In the genomic region with DNA sequence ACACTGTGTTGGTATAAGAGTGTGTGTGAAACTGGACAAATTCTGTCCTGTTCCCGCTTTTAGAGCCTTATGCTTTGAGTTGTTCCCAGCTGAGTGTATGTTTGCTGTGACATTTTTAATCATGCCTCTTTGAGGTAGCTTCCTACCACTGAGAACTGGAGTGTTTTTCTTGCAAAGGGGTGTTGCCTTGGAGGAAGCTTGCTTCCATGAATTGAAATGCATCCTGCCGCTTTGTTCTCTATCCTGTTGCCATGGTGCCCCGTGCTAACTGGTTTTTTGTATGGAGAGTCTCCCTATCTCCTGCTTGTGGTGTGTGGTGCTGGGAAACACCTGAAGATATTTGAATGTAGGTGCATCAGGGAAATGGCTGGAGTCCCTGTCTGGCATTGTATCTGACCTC, we compare ENCODE assay signal across 8 mouse cellular contexts. TPM values are rescaled to one million over a fixed set of nuclear protein-coding genes. Genes with fewer than 3 reads are reported as not detected.
DNase-seq lines count a peak whose midpoint lies in the region; ATAC-seq and TF ChIP-seq lines count a peak whose summit lies in the region.

No protein-coding gene starts in this region.

- H3K4me1 ChIP-seq in kidney, embryonic 16.5 days (ENCODE audit: insufficient read depth, low read length) = no peaks in the 10 kb centered on the region
- H3K4me1 ChIP-seq in thymus, adult 2 months (replicated peaks; ENCODE audit: control insufficient read depth, insufficient read depth, low read length) = no peaks in the 10 kb centered on the region

- no peaks in the 10 kb centered on the region for H3K9me3 ChIP-seq in kidney, embryonic 16.5 days (ENCODE audit: low read length)

- intact Hi-C loops in left cerebral cortex, adult 2 months (cut with DNase I) = loop anchor here (5.0 kb wide), 1 partner anchor 1917 kb away; no protein-coding TSS in a partner anchor

- peak overlapping the region; percentile 19; the same call in 1 of the 2 replicates for H3K4me3 ChIP-seq in left cerebral cortex, adult 2 months
- peak overlapping the region; percentile 10; the same call in 1 of the 2 replicates for H3K4me3 ChIP-seq in kidney, embryonic 16.5 days (ENCODE audit: low read length)
- no peak overlapping the region for H3K4me3 ChIP-seq in thymus, adult 2 months (ENCODE audit: control insufficient read depth, insufficient read depth, low read length)

- ATAC-seq in kidney, embryonic 16.5 days (ENCODE audit: low FRiP score, low TSS enrichment) = no peak

- no peaks in the 10 kb centered on the region for H3K27me3 ChIP-seq in kidney, embryonic 16.5 days (ENCODE audit: insufficient read depth, low read length)
- no peaks in the 10 kb centered on the region for H3K27me3 ChIP-seq in thymus, adult 2 months (ENCODE audit: control insufficient read depth, insufficient read depth, low read length)

- peak in 1 of 2 experiments; percentile 8 for DNase-seq in left cerebral cortex, adult 2 months (ENCODE audit: extremely low spot score in 1 of 2, low spot score in 2 of 2)
- no peak for DNase-seq in left cerebral cortex, adult 11 months (ENCODE audit: low spot score)
- DNase-seq in heart, adult 9 months (ENCODE audit: low spot score in 2 of 2) = peak; percentile 64 to 79
- DNase-seq in lung, postnatal 4 days = peak; percentile 23 to 35
- DNase-seq in thymus, adult 2 months = no peak
- DNase-seq in spleen, postnatal 14 days (ENCODE audit: low spot score in 2 of 2) = no peak
- DNase-seq in urinary bladder, adult 18-20 months (ENCODE audit: low spot score in 2 of 2) = no peak

- H3K27ac ChIP-seq in left cerebral cortex, adult 2 months = peak overlapping the region; percentile 64
- peak overlapping the region; percentile 71 for H3K27ac ChIP-seq in kidney, embryonic 16.5 days (ENCODE audit: low read length)
- no peak overlapping the region for H3K27ac ChIP-seq in thymus, adult 2 months (ENCODE audit: control insufficient read depth, insufficient read depth, low read length)

- WGBS in kidney, embryonic 16.5 days = 51% methylated on average over 3 of the region's 3 CpGs
- WGBS in thymus, adult 2 months = 78% methylated on average over 3 of the region's 3 CpGs

- no peak for TF ChIP-seq POLR2A in thymus, adult 2 months (IDR thresholded peaks at IDR 0.05; ENCODE audit: control insufficient read depth, extremely low read depth, insufficient read depth, low read length, poor library complexity)

- H3K4me2 ChIP-seq in kidney, embryonic 16.5 days (replicated peaks; ENCODE audit: low read depth, low read length) = no peak overlapping the region

- TF ChIP-seq CTCF in left cerebral cortex, adult 2 months (IDR thresholded peaks at IDR 0.05) = no peak
- no peak for TF ChIP-seq CTCF in thymus, adult 2 months (IDR thresholded peaks at IDR 0.05; ENCODE audit: borderline replicate concordance, control insufficient read depth, extremely low read depth, insufficient read depth, low read length, poor library complexity)

- H3K36me3 ChIP-seq in kidney, embryonic 16.5 days (ENCODE audit: insufficient read depth, low read length) = no peaks in the 10 kb centered on the region
- H3K36me3 ChIP-seq in thymus, adult 2 months (ENCODE audit: control insufficient read depth, insufficient read depth, low read length) = no peaks in the 10 kb centered on the region

- no peak overlapping the region for H3K9ac ChIP-seq in kidney, embryonic 16.5 days (replicated peaks; ENCODE audit: low read length)

RNA-seq across cellular contexts. Expression of a gene that starts 39.1 kb away (rescaled TPM):
- total RNA-seq in left cerebral cortex, adult 2 months (2021) = under 1 TPM; 0.16 to 0.32 TPM
- 1.1 and 1.8 TPM in 2 replicates for polyA plus RNA-seq in kidney, embryonic 16.5 days (2015; fragmentation: Nextera tagmentation; extraction: Ambion mirVana)
- 1.3 and 2.1 TPM in 2 replicates for polyA plus RNA-seq in thymus, adult 2 months (2012; rRNA removed)

Comparison
In these comparisons a context has a peak if more than half of its experiments do, and no peak if none do; other contexts are left out.
1. DNase-seq: peak in heart, adult 9 months (2 of 2) and lung, postnatal 4 days (2 of 2); none in left cerebral cortex, adult 11 months (single experiment), thymus, adult 2 months (single experiment), spleen, postnatal 14 days (0 of 2) and urinary bladder, adult 18-20 months (0 of 2).